Mouse (Mus musculus) kidney, adult 2 months (tissue): ENCODE results near the gene Slc25a34. TPM values are rescaled to one million over a fixed set of nuclear protein-coding genes. Genes with fewer than 3 reads are reported as not detected.

Experiments
- DNase-seq: peaks from one replicate; pipeline ENCODE4 v3.0.0; 2021
- H3K27ac ChIP-seq: fragments of 200-500 bp; 2 replicates; pipeline ENCODE4 v1.5.1; 2012; ENCODE audit warnings: low read depth, low read length, control low read depth, inconsistent platforms; ENCODE audit not compliant: insufficient read depth
- H3K27me3 ChIP-seq: fragments of 200-500 bp; replicated peaks from 2 replicates; pipeline ENCODE4 v1.6.1; 2012; ENCODE audit warnings: mild to moderate bottlenecking, moderate library complexity, low read length, inconsistent platforms; ENCODE audit not compliant: control insufficient read depth, insufficient read depth
- H3K36me3 ChIP-seq: fragments of 200-500 bp; 2 replicates; pipeline ENCODE4 v1.6.1; 2012; ENCODE audit warnings: mild to moderate bottlenecking, moderate library complexity, low read length, inconsistent platforms; ENCODE audit not compliant: control insufficient read depth, insufficient read depth
- H3K4me1 ChIP-seq: fragments of 200-500 bp; 2 replicates; pipeline ENCODE4 v1.6.1; 2011; ENCODE audit warnings: low read length; ENCODE audit not compliant: control insufficient read depth, insufficient read depth
- H3K4me3 ChIP-seq: fragments of 200-500 bp; 2 replicates; pipeline ENCODE4 v1.5.1; 2011; ENCODE audit warnings: mild to moderate bottlenecking, low read depth, low read length, control low read depth; ENCODE audit not compliant: insufficient read depth
- CTCF ChIP-seq: fragments of 200-500 bp; conservative IDR thresholded peaks from 2 replicates; pipeline ENCODE4 v1.5.1; 2011; ENCODE audit warnings: low read depth, mild to moderate bottlenecking, control low read depth, low read length, moderate library complexity, mixed read lengths; ENCODE audit not compliant: insufficient read depth, insufficient read length
- POLR2A ChIP-seq: fragments of 200-500 bp; IDR thresholded peaks from one replicate; pipeline ENCODE4 v1.6.1; 2011; ENCODE audit warnings: low read depth, low read length, control low read depth
- WGBS: fragments of 180-500 bp; shearing (Covaris S2); methylation state at CpG from one replicate; pipeline ENCODE4 v1.1.7; 2018; 5-methylcytosine and 5-hydroxymethylcytosine counted together
- polyA plus RNA-seq: library from polyadenylated mRNA; depleted of rRNA; stranded (reverse); fragments of >200 nt; gene quantifications from 2 replicates; pipeline ENCODE4 v1.2.3, GENCODE M21; 2012

Slc25a34 gene
- polyA plus RNA-seq, 1 experiment = 30.1 TPM

DNA sequence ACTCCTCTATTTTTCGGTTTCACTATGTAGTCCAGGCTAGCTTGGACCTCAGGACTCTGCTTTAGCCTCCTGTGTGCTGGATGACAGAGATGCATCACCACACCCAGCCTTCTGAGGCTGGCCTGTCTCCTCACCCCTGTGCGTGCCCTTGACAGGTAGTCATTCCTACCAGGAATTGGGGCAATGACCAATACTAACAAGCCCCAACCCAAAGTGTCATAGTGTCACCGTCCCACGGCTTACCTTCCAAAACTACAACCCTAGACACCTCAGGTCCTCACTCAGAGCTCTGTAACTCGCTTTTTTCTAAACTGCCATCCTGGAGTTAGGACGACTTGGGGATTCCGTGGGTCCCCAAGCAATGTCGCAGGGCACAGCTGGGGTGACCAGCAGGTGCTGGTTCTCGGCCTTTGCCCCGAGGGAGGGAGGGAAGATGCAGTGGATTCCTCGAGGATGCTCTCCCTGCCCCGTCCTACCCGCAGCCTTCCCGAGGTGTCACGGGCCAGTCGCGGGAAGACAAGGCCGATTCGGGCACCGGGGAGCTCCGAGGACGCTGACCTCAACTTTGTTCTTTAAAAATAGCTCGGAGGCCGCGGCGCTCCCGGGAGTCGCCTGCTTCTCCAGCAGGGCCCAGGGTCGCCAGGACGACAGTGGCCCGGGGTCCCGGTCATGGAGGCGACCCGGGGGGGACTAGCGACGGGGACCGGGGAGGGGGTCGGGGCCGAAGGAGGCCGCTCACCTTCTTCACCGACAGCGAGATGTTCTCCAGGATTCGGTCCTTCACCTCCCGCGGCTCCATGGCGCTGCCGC is 39.7 kb upstream of the Slc25a34 start:
- no peaks in the 10 kb centered on the region for H3K36me3 ChIP-seq
- H3K4me3 ChIP-seq = peak overlapping the region; percentile 89
- 3% methylated on average over 47 of the region's 47 CpGs for WGBS
- H3K27ac ChIP-seq = peak overlapping the region; percentile 61
- H3K27me3 ChIP-seq = no peaks in the 10 kb centered on the region
- DNase-seq = peak; percentile 37
- peaks cover 5% of the 10 kb centered on the region; the same call in 1 of the 2 replicates for H3K4me1 ChIP-seq
- TF ChIP-seq CTCF = no peak
- TF ChIP-seq POLR2A = no peak

GRCm38 (mm10) chr4:141660884-141661283 is 37.3 kb upstream of the Slc25a34 start:
- H3K36me3 ChIP-seq = no peaks in the 10 kb centered on the region
- no peak overlapping the region for H3K4me3 ChIP-seq
- WGBS = 85% methylated on average over 11 of the region's 11 CpGs
- no peak for DNase-seq
- no peak overlapping the region for H3K27ac ChIP-seq
- peaks cover 10% of the 10 kb centered on the region; the same call in 1 of the 2 replicates for H3K4me1 ChIP-seq
- TF ChIP-seq POLR2A (no peak), CTCF (no peak)
- H3K27me3 ChIP-seq = no peaks in the 10 kb centered on the region

- H3K27me3 ChIP-seq = no peaks in the 10 kb centered on the region
- H3K36me3 ChIP-seq = no peaks in the 10 kb centered on the region
- H3K4me1 ChIP-seq = peaks cover 10% of the 10 kb centered on the region; the same call in 1 of the 2 replicates
- TF ChIP-seq POLR2A (no peak), CTCF (peak; percentile 36)
- 60% methylated on average over 4 of the region's 4 CpGs for WGBS
- no peak for DNase-seq
- H3K27ac ChIP-seq = no peak overlapping the region
- no peak overlapping the region for H3K4me3 ChIP-seq
Observed at GRCm38 (mm10) chr4:141659739-141660138, 36.1 kb upstream of the Slc25a34 start.

- H3K36me3 ChIP-seq = no peaks in the 10 kb centered on the region
- WGBS = 80% methylated on average over 6 of the region's 6 CpGs
- peaks cover 10% of the 10 kb centered on the region; the same call in 1 of the 2 replicates for H3K4me1 ChIP-seq
- TF ChIP-seq CTCF = no peak
- no peak overlapping the region for H3K27ac ChIP-seq
- H3K27me3 ChIP-seq = no peaks in the 10 kb centered on the region
- no peak overlapping the region for H3K4me3 ChIP-seq
- no peak for DNase-seq
Observed at GRCm38 (mm10) chr4:141658846-141659484, 35.3 kb upstream of the Slc25a34 start.

- WGBS = 87% methylated on average over 8 of the region's 8 CpGs
- Histone ChIP-seq H3K27ac (no peak overlapping the region), H3K4me3 (no peak overlapping the region), H3K4me1 (peaks cover 5% of the 10 kb centered on the region; the same call in 1 of the 2 replicates), H3K27me3 (no peaks in the 10 kb centered on the region), H3K36me3 (no peaks in the 10 kb centered on the region)
- no peak for DNase-seq
- TF ChIP-seq CTCF (no peak), POLR2A (no peak)
Observed at GRCm38 (mm10) chr4:141656932-141657331, 33.3 kb upstream of the Slc25a34 start.

GRCm38 (mm10) chr4:141655908-141656608 is 32.4 kb upstream of the Slc25a34 start:
- WGBS = 79% methylated on average over 12 of the region's 12 CpGs
- H3K4me1 ChIP-seq = peaks cover 5% of the 10 kb centered on the region; the same call in 1 of the 2 replicates
- DNase-seq = no peak
- H3K4me3 ChIP-seq = no peak overlapping the region
- H3K36me3 ChIP-seq = no peaks in the 10 kb centered on the region
- H3K27ac ChIP-seq = no peak overlapping the region
- H3K27me3 ChIP-seq = no peaks in the 10 kb centered on the region
- no peak for TF ChIP-seq POLR2A
- TF ChIP-seq CTCF = no peak
